Mouse (Mus musculus) kidney, adult 2 months (tissue): ENCODE results near the gene Top1. TPM values are rescaled to one million over a fixed set of nuclear protein-coding genes. Genes with fewer than 3 reads are reported as not detected.

Experiments used
- DNase-seq: peaks from one replicate; pipeline ENCODE4 v3.0.0; 2021
- H3K27ac ChIP-seq: fragments of 200-500 bp; 2 replicates; pipeline ENCODE4 v1.5.1; 2012; ENCODE audit warnings: low read depth, low read length, control low read depth, inconsistent platforms; ENCODE audit not compliant: insufficient read depth
- H3K27me3 ChIP-seq: fragments of 200-500 bp; replicated peaks from 2 replicates; pipeline ENCODE4 v1.6.1; 2012; ENCODE audit warnings: mild to moderate bottlenecking, moderate library complexity, low read length, inconsistent platforms; ENCODE audit not compliant: control insufficient read depth, insufficient read depth
- H3K36me3 ChIP-seq: fragments of 200-500 bp; 2 replicates; pipeline ENCODE4 v1.6.1; 2012; ENCODE audit warnings: mild to moderate bottlenecking, moderate library complexity, low read length, inconsistent platforms; ENCODE audit not compliant: control insufficient read depth, insufficient read depth
- H3K4me1 ChIP-seq: fragments of 200-500 bp; 2 replicates; pipeline ENCODE4 v1.6.1; 2011; ENCODE audit warnings: low read length; ENCODE audit not compliant: control insufficient read depth, insufficient read depth
- H3K4me3 ChIP-seq: fragments of 200-500 bp; 2 replicates; pipeline ENCODE4 v1.5.1; 2011; ENCODE audit warnings: mild to moderate bottlenecking, low read depth, low read length, control low read depth; ENCODE audit not compliant: insufficient read depth
- CTCF ChIP-seq: fragments of 200-500 bp; conservative IDR thresholded peaks from 2 replicates; pipeline ENCODE4 v1.5.1; 2011; ENCODE audit warnings: low read depth, mild to moderate bottlenecking, control low read depth, low read length, moderate library complexity, mixed read lengths; ENCODE audit not compliant: insufficient read depth, insufficient read length
- POLR2A ChIP-seq: fragments of 200-500 bp; IDR thresholded peaks from one replicate; pipeline ENCODE4 v1.6.1; 2011; ENCODE audit warnings: low read depth, low read length, control low read depth
- WGBS: fragments of 180-500 bp; shearing (Covaris S2); methylation state at CpG from one replicate; pipeline ENCODE4 v1.1.7; 2018; 5-methylcytosine and 5-hydroxymethylcytosine counted together
- polyA plus RNA-seq: library from polyadenylated mRNA; depleted of rRNA; stranded (reverse); fragments of >200 nt; gene quantifications from 2 replicates; pipeline ENCODE4 v1.2.3, GENCODE M21; 2012

Gene Top1
- polyA plus RNA-seq, 1 experiment, result 9.2 TPM

DNA sequence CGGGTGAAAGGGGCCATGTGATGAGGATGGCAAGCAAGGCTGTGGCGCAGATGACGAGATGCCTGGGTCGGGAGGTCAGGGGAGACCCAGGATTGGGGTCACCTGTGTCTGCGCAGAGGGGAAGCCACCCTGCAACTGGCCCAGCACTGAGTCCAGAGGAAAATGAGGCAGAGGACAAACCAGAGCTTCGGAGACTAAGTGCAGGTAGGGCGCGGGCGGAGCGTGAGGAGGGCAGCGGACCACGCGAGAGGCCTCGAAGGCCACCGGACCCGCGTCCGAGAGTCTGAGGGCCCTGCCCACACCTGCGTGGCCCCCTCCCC, 85.1 kb downstream of the Top1 start:
- Histone ChIP-seq H3K27ac (peak overlapping the region; percentile 10; the same call in 1 of the 2 replicates), H3K36me3 (no peaks in the 10 kb centered on the region), H3K4me3 (peak overlapping the region; percentile 98), H3K27me3 (no peaks in the 10 kb centered on the region), H3K4me1 (peaks cover 8% of the 10 kb centered on the region; the same call in 1 of the 2 replicates)
- WGBS, result 6% methylated on average over 19 of the region's 19 CpGs
- TF ChIP-seq POLR2A, result no peak
- TF ChIP-seq CTCF, result no peak
- no peak for DNase-seq

DNA sequence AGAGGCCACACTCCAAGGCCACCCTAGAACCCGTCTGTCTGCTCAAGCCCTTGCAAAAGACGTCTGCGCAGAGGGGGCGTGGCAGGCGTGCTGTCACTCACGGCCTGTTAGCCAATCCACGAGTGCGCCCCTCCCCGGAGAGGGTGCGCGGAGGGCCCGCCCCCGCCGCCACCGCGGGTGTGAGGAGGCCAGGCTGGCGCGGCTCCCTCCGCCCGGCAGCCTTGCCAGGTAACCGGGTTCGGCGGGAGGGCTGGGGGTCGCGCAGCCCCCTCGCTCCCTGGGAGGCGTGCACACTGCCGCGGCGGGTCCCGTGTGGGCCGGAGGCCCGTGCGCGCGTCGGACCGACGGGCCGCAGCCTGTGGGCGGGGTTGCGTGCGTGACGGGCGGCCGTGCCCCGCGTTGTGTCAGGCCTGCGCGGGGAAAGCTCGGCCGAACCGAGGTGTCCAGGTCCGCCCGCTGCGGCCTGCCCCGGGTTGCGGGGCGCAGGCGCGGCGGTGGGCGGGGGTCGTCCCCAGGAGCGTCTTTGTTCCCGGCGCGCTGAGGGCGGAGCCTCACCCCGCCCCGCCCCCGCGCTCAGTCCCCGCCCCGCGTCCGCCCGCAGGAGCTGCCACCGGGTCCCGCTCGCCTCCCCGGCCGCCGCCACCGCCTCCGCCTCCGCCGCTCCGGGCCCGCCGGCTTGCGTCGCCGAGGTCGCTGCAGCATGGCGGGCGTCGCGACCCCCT, 85.6 kb downstream of the Top1 start, which contains the start of gene Plcg1:
Gene Plcg1, plus strand, starts transcription at position 184 of the 722 bp plus-strand sequence.
- TF ChIP-seq POLR2A (no peak), CTCF (no peak)
- 3% methylated on average over 82 of the region's 99 CpGs for whole genome bisulfite sequencing

DNA sequence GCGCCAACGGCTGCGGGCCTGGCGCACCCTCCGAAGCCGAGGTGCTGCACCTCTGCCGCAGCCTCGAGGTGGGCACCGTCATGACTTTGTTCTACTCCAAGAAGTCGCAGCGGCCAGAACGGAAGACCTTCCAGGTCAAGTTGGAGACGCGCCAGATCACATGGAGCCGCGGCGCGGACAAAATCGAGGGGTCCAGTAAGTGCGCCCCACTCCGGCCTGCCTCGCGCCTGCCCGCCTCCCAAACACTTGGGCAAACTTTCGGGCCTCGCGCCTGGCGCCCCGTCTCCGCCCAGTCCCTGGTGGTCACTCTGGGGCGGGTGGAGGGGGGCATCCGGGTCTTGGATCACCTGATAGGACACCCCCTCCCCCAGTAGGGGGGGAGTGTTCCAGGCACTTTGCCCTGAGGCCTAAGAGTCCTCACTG, 86.2 kb downstream of the Top1 start:
- Histone ChIP-seq H3K36me3 (no peaks in the 10 kb centered on the region), H3K27ac (peak overlapping the region; percentile 78), H3K27me3 (no peaks in the 10 kb centered on the region), H3K4me3 (peak overlapping the region; percentile 98), H3K4me1 (peaks cover 12% of the 10 kb centered on the region)
- peak; percentile 75 for DNase-seq
- no peak for TF ChIP-seq CTCF
- no peak for TF ChIP-seq POLR2A
- WGBS, result under 1% methylated on average over 32 of the region's 32 CpGs

More for the DNA sequence above, 85.6 kb downstream of the Top1 start, which contains the start of gene Plcg1:
- Histone ChIP-seq H3K4me3 (peak within 1 kb of the TSS; percentile 98), H3K4me1 (peaks cover 12% of the 10 kb centered on the region), H3K27ac (peak within 1 kb of the TSS; percentile 79), H3K36me3 (no peaks in the 10 kb centered on the region), H3K27me3 (no peaks in the 10 kb centered on the region)
- DNase-seq, result peak; percentile 97

DNA sequence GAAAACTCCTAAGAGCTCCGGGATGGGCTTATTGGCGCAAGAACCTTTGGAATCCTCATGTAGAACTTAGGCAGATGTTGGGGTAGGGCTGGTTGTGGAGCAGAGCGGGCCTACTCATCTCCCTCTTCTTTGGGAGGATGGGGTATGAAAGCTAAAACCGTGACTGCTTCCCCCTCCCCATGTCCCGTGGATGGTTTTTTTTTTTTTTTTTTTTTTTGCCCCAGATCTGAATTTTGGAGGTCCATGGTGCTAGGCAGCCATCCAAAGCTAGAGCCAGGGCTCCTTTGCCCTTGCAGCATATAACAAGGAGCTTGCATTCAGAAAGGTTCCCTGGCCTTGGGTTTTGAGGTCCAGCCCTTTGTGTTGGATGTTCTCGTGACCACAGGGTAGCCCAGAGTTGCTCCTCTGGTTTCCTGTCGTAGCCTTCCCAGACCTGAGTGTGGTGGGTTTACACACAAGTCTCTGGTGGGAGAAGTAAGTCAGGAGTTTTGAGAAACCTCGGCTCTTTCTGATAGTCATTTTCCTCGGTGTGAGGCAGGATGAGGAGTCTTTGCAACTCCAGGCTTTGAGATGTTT, 86.8 kb downstream of the Top1 start:
- no peak for DNase-seq

DNA sequence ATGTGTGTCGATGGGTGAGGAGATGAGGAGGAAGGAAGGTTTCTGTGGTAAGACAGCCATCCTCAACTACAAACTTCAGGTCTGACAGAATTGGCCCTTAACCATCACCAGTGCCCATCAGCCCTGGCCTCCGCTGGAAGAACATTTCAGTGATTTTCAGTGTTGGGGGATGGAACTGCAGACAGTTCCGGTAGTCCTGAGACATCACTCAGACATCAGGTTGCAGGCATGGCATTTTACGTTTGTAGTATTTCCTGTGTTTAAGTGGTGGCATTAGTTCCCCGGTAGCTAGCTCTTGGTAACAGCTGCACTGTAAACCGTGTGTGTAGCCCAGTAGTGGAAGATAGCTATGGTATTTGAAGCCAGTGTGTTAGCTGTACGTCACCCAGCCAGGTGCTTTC, 87.4 kb downstream of the Top1 start:
- DNase-seq, result no peak
- H3K36me3 ChIP-seq, result no peaks in the 10 kb centered on the region
- no peak overlapping the region for H3K27ac ChIP-seq
- peak overlapping the region; percentile 98 for H3K4me3 ChIP-seq
- WGBS, result 33% methylated on average over 7 of the region's 7 CpGs
- TF ChIP-seq CTCF, result no peak
- no peak for TF ChIP-seq POLR2A
- peaks cover 15% of the 10 kb centered on the region for H3K4me1 ChIP-seq
- H3K27me3 ChIP-seq, result no peaks in the 10 kb centered on the region

More for the DNA sequence above, 86.8 kb downstream of the Top1 start:
- Histone ChIP-seq H3K4me1 (peaks cover 12% of the 10 kb centered on the region), H3K36me3 (no peaks in the 10 kb centered on the region), H3K27me3 (no peaks in the 10 kb centered on the region), H3K27ac (peak overlapping the region; percentile 78; the same call in 1 of the 2 replicates), H3K4me3 (peak overlapping the region; percentile 98)
- TF ChIP-seq CTCF, result no peak
- TF ChIP-seq POLR2A, result no peak
- 24% methylated on average over 9 of the region's 9 CpGs for WGBS

GRCm38 (mm10) chr2:160734331-160734730, 88.6 kb downstream of the Top1 start:
- WGBS, result 87% methylated on average over 3 of the region's 3 CpGs
- no peak for DNase-seq
- Histone ChIP-seq H3K27ac (no peak overlapping the region), H3K4me1 (peaks cover 16% of the 10 kb centered on the region), H3K36me3 (no peaks in the 10 kb centered on the region), H3K4me3 (no peak overlapping the region), H3K27me3 (no peaks in the 10 kb centered on the region)
- no peak for TF ChIP-seq CTCF
- no peak for TF ChIP-seq POLR2A

GRCm38 (mm10) chr2:160735706-160736310, 90.1 kb downstream of the Top1 start:
- H3K36me3 ChIP-seq, result no peaks in the 10 kb centered on the region
- 61% methylated on average over 5 of the region's 5 CpGs for WGBS
- H3K4me3 ChIP-seq, result no peak overlapping the region
- H3K4me1 ChIP-seq, result peaks cover 28% of the 10 kb centered on the region
- H3K27me3 ChIP-seq, result no peaks in the 10 kb centered on the region
- H3K27ac ChIP-seq, result peak overlapping the region; percentile 4
- TF ChIP-seq CTCF, result no peak
- no peak for TF ChIP-seq POLR2A
- no peak for DNase-seq
